Mouse (Mus musculus): ENCODE measurements around the gene Dyrk1b.

GRCm38 (mm10) chr7:28191903-28192302, 12.6 kb downstream of the Dyrk1b start:
- TF ChIP-seq POLR2A (IDR thresholded peaks at IDR 0.05; ENCODE audit: borderline replicate concordance, control insufficient read depth, low read depth, low read length) (no peak), CTCF (IDR thresholded peaks at IDR 0.05; ENCODE audit: control insufficient read depth, insufficient read depth, low read length) (no peak)
